Mouse (Mus musculus): ENCODE data around the gene Esrra.
A peak's percentile ranks its signal among the peaks of the same experiment; 100 is the strongest.
"Not testable (repeated sequence)": the region's sequence is repeated elsewhere in the genome, so short reads cannot be mapped to it uniquely, and the experiment has no call there.

Esrra gene

DNA sequence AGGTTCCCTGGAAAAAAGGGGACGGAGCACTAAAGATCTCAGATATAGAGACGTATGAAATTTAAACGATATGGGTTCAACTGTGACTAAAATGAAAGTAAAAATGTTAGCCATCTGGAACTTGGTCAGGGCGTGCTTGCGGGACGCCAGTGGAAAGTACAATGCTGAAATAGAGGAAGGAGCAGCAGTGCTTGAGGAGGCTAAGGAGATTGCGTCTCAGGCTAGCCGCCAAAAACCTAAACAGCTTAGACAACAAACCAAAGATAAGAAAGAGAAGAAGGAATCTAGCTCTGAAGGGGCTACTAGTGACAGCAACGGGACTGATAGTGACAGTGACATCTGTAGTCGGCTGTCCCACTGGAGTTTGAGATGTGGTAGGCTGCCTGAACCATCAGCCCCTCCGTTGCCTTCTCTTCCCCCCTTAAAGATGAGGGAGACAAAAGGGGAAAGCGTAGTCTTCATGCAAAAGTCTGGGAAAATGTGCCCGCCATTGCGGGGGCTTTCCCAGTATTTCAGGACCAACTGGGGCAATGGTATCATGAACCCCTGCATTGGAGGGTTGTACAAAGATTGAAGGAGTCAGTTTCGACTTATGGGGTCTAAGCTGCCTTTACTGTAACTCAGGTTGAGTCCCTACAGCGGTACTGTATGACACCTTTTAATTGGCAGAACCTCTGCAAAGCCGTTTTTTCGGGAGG lies 25.9 kb downstream of the Esrra start:
- DNase-seq = not testable (repeated sequence)

DNA sequence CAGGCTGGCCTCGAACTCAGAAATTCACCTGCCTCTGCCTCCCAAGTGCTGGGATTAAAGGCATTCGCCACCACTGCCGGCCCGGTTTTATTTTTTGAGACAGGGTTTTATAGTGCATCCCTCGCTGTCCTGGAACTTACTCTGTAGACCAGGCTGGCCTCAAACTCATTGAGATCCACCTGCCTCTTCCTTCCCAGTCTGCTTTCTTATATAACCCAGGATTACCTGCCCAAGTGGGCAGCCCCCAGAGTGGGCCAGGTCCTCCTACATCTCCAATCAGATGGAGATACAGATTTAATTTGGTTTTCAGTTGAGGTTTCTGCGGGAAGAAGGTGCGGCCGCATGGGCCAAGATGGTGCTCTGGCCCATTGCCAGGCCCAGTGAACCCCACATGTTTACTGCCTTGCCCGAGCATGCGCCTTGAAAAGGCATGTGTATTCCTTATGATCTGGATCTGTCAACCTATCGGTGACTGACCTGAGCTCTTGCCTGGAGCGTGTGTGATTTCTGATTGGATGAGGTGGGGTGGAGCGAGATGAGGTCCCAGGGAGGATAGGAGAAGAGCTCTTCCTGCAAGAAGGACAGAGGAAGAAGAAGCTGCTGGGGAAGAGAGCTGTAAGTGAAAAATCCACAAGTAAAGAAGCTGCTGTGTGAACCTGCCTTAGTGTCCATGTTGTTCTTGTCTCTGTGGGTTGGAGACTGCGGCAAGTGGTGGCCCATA lies 27.7 kb downstream of the Esrra start:
- no peak for DNase-seq

DNA sequence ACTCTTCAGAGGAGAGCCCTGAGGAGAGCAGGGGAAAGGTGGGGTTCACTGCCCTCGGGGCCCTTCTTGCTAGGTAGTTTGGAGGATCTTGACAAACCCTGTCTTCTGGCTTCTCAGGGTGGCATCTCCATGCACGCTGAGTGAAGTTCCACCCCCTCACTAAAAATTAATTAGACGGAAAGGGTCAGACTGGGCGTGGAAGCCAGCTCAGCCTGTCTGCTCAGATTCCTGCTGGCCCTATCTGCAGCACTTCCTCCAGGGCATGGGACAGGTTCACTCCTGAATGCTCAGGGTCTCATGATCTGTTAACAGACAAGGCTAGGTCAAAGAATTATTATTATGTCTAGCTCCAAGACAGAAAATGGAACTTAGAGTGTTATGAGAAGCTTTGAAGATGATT lies 29.1 kb downstream of the Esrra start:
- no peak for DNase-seq

GRCm38 (mm10) chr19:6877965-6878364 lies 43.6 kb downstream of the Esrra start:
- DNase-seq = no peak

DNA sequence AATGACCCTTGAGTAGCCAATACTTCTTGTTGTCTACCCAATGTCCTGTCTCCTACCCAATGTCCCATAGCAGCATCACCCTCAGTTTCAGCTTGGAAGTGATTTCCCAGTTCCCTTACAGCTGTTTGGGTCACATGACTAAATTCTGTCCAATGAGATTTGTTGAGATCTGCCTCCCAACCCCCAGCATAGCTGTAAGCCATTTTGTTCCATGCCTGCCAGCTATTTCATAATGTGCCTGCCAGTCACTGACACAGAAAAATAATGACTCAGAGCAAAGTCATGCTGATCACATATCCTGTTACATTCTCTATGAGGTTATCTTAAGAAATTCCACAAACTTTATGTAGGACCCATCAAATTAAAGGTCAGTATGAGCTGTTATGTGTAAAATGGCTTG lies 44.8 kb downstream of the Esrra start:
- DNase-seq = no peak

DNA sequence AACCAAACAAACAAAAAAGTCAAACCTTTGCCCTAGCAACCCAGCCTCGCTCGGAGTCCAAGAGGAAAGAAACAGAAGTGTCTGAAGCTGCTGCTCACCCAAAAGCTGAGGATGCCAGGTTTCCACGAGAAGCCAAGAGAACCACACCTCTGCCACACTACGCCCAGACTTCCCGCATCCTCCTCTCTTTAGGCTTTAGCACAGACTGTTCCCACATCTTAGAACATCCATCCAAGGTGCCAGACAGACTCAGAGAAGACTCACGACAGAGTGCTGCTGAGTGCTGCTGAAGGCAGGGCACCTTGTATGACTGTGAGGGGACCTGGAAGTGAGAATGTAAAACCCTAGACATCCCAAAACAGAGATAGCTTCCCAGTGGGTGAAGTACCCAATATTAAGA lies 45.8 kb downstream of the Esrra start:
- peak; percentile 34 for DNase-seq

- no peak for DNase-seq
Observed at GRCm38 (mm10) chr19:6874257-6874656, 47.4 kb downstream of the Esrra start.

DNA sequence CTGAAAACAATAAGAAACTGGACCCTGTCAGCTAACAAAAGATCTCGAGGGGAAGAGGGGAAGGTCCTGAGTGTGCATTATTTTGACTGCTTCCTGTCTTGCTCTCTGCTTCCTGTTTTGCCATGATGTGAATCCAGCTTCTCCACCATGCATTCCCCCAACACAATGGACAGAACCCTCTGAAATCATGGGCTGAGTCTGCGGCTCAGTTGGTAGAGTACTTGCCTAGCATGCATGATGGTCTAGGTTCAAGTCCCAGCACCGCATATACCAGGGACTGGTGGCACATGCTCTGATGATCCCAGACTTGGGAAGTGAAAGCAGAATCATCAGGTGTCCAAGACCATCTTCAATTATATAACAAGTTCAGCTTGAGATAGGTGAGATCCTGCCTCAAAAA lies 48.9 kb downstream of the Esrra start:
- DNase-seq = no peak

GRCm38 (mm10) chr19:6871574-6872271 lies 49.9 kb downstream of the Esrra start:
- no peak for DNase-seq

DNA sequence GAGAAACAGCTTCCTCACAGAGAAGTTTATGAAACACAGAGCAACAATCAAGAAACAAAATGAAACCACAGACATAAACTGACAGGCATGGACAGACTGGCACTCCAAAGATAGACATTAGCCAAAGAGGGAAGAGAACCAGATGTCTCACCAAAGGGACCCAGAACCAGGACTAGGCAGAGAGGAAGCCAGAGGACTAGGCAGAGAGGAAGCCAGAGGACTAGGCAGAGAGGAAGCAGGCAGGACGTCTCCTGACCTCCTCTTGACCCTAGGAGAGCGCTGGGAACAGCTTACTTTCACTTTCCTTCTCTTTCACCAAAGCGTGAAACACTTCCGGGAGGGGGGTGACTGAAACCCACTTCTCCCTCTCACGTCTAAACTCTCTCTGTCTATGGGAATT lies 52.3 kb downstream of the Esrra start:
- DNase-seq = no peak

DNA sequence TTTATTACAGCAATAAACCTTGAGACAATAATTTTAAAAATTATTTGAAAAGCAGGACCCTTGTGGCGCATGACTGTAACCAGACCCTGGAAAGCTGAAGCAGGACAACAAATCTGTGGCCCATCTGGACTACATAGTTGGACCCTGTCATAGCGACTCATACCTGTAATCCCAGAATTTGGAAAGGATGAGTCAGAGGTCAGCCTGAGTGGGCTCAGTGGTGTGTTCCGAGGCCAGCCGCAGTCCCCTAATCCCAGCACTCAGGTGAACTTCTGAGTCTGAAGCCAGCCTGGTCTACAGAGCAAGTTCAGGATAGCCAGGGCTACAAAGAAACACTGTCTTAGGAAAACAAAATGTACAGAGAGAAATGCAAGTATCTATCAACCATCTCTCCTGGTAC lies 60.2 kb downstream of the Esrra start:
- DNase-seq = no peak
